Mouse (Mus musculus) MN1 (cell line): Measurements from ENCODE around the gene Hells.

Experiments used
- DNase-seq: peaks from one replicate; pipeline ENCODE4 v3.0.0-alpha.2; 2016; ENCODE audit warnings: low spot score

The Hells gene

DNA sequence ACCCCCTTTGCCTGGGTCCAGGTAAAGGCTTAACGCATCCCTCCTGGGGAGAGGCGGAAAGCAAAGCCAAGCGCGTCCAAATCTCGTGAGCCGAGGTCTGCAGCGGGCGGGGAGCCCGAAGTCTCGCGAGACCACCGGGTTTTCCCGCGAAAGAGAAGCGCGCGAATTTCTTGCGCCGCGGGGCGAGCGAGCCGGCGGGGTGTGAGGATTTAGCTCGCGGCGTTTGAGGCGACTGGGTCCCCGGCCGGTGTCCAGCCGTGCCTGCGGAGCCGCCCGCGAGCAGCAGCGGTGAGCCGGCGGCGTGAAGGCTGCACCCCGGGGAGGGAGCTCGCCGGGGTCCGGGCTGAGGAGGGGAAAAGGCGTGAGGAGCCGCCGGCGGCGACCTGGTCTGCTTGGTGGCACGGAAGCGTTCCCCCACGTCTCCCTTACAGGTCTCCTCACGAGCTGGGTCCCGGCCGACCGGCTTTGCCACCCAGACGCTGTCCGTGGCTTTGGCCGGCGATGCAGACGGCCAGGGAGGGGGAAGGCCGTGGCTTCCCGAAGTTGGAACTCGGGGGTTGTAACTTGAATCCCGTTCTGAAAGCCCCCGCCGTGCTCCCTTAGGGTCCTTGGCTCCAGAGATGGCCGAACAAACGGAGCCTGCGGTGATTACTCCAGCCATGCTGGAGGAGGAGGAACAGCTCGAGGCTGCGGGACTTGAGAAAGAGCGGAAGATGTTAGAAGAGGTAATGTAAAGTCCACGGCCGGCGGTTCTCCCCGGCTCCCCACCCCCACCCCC, at the start of gene Hells:
TSS of gene Hells (plus strand) at position 128 of the 778 bp plus-strand sequence.
- DNase-seq = peak; percentile 92

DNA sequence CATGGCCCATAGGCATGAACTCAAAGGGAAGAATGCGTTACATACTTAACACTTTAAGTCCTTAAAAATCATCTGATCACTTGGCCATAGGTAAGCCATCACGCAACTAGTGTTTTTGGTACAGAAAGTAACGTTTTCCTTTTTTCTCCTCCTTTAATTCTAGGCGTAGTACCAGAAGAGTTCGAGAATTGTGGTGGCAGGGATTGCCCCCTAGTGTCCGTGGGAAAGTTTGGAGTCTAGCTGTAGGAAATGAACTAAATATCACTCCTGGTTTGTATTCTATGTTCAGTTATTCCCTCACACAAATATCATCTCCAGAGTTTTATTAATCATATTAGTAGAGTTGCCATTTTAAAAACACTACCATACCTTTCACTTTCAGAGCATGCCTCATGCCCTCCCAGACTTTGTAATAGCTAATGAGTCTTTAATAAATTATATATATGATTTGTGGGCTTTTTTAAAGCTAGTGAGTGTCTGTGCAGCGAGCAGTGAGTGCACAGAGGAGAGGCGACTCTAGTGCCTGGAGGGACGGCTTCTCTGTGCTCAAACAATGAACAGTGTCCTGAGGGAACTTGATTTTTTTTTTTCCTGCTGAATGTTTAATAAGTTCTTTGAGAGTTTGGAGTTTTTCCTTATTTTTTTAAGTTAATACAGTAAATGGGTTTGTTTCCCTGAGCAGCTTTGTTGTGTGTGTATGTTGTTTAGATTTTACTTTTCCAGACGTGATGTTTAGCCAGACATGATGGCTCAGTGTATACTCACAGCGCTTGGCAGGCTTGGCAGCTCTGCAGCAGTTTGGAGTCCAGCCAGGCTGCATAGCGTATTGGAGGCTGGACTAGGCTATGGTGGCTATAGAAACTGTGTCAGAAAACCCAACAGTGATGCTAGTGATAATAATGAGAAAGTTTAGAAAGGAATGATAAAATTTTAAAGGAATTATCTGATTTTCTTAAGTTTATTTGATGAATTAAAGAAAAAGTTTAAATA, 29.3 kb upstream of the Hells start:
- peak; percentile 45 for DNase-seq

DNA sequence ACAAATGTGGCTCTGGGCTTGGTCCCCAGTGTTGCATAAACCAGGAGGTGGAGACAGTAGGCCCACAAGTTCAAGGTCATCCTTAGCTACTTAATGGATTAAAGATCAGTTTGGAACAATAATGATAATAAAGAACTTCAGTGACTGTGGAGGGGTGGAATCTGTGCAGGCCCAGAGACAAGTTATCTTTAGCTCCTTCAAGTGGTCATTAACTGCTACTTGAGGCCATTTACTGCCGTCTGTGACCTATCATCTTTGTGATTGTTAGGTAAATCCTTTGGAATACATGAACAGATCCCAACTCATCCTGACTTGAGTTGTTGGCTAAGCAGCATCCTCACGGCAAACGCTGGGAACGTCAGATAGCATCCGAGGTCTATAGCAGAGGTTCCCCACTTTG, 28.2 kb upstream of the Hells start:
- no peak for DNase-seq

DNA sequence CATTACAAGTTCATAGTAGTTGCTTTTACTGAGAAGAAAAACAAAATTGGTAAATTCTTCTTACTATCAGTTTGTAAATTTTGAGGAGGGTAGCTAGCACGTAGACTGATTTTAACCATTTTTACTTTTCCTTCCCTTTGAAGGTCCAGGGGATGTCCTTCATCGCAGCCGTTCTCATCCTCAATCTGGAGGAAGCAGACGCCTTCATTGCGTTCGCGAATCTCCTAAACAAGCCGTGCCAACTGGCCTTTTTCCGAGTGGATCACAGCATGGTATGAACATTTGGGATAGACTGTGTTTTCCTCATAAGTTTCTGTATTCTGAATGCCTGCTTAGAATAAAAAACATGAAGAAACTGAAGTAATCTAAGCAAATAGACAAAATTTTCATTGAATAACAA, 16.9 kb upstream of the Hells start:
- no peak for DNase-seq

DNA sequence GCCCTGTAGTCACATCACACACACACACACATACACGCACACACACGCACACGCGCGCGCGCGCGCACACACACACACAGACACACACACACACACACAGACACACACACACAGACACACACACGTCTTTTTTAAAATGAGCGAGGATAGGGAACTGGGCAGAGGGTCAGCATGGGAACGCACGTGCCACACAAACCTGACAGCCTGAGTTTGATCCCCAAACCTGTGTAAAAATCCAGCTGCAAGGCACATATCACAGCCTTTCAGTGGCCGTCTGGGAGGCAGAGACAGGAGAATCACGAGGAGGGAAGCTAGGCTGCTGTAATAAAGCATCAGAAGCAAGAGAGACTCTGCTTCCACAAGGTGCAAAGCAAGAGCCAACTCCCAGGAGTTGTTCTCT, 15.8 kb upstream of the Hells start:
- DNase-seq = no peak

DNA sequence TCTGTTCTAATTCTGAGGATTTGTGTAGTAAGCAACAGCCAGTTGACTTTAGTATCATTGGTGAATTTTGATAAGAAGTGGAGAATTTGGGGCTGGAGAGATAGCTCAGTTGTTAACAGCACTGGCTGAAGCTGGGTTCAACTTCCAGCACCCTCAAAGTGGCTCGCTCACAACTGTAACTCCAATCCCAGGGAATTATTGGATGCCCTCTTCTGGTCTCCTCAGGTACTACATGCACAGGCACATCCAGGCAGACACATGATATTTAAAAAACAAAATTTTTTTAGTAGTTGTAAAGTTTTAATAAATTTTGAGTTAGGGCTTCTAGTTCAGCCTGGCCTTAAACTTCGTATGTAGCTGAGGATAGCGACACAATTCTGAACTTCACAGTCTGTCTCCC, 15.0 kb upstream of the Hells start:
- no peak for DNase-seq

DNA sequence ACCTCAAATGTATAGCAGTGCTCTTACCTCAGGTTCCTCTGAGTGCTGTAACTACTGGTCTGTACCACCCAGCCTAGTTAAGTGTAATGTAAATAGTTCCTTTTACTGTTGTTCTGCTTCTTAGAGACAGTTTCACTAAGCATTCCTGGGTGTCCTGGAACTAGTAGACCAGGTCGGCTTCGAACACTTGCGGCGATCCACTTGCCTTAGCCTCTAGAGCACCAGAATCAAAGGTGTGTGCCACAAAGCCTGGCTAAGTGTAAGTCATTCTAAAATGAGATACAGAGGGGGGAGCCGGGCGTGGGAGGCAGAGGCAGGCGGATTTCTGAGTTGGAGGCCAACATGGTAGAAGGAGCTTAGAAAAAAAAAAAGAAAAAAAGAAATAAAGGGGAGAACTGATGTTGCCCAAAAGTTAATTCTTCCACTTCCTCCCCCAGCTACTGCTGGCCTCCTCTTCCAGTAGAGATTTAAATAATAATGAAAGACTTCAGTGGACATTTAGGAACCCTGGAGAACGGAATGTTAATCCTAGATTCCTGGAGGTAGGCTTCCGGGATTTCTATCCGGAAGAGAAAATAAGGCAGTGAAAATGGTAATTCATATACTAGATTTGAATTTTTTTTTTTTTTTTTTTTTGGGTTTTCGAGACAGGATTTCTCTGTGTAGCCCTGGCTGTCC, 2.1 kb upstream of the Hells start:
- DNase-seq = no peak

DNA sequence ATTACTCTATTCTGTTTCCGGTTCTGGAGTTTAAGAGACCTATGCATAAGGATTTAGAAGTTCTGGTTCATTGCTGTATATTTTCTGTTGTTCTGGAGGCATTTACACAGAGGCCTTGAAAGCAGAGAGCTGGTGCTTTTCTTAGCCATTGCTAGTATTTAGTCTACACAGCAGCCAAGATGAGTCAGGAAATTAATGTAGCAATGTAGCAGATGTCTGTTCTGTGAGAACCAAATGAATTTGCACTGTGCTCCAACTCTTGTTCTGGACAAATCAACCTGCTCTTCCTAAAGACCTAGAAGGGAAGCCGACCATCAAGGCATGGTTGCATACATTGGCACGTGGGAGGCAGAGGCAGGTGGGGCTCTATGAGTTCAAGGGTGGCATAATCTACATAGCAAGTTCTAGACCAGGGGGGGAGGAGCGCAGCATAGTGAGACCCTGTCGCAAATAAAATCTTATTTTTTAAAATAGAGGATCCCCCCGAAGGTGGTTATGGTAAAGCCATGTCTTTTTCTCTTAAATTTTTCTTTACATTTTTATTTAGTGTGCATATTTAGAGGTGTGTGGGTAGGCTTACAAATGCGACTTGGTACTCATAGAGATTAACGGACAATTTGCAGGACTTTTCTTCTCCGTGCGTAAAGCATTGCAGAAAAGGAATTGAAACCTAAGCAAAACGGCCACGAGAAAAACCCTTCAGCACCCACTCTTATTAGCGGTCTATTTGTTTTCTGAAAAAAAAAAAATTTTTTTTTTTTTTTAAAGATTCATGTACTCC, 1.1 kb upstream of the Hells start:
- DNase-seq = no peak

DNA sequence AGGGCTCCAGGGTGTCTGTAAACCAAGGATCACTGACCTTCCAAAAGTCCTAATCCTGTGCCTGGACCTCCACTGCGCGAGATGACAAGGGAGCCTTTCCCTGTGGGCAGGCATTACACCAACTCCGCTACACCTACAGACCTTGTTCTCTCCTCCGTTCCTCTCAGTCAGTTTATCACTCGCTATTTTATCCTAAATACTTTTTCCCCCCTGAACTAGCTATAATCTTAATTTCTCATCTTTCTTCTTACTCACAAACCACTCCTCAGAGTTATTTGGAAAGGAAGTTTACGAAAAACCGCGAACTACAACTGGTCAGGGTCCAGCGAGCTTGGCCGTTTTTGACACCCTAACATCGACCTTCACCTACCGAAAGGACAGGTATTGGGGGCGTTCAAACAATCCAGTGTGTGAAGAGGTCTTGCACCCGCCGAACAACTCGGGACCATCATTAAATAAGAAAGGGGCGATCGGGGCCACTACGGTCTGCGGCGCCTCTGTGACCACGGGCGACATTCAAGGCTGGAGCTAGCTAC, 395 bp upstream of the Hells start:
- DNase-seq = no peak

DNA sequence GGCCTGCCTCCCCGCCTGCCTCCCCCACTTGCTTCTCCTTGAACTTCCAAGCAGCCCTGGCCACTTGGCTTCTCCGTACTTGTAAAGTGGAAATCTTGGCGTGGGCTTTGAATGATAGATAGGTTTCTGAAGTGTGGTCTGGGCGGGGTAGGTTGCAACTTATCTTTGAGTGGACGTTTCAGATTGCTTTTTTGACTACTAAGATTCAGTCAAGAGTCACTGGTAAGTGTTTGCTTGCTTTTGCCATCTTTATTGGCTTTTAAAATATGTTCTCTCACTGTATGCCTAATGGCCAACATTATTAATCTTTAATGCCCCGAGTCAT, 813 bp downstream of the Hells start:
- DNase-seq = no peak

DNA sequence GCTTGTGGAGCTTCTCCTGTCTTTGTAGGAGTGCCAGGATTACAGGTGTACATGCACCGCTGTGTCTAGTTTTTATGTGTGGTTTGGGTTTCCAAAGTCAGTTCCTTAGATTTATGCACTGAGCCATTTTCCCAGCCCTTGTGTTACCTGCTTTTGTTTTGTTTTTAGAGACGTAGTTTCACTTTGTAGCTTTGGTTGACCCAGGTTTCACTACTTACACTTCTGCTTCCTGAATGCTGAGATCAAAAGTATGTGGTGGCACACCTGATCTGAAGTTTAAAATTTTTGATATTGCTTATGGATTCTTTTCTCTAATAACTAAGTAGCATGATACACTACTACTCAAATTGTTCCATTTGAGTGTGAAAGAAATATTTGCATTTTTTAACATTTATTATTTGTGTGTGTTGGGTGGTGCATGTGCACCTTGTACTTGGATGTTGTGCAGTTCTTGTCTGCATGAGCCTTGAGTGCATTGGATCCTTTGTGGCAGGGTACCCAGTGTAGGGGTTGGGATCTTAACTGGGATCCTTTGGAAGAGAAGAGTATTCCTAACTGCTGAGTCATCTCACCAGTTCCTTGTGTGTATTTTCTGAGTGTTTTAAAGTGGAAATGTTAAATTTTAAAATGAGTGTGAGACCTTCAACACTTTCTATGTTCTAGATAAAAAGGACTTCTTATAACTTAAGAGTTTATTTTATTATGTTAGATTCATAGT, 14.0 kb downstream of the Hells start:
- DNase-seq = no peak

DNA sequence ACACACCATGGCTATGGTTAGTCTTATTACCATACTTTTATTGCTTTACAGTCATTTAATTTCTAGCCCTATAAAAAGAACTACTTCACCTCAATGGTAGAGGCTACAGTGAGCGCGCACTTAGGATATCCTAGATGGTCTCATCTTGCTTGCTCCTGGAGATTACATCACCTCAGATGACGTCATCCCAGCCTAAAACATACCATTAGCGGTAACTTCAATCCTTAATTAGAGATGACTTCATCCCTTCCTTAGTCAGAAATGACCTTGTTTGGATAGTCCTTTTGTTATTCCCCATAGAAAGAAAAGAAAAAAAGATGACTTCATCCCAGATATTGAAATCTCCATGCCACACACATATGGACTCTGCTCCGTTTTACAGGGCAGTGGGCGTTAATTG, 40.0 kb downstream of the Hells start:
- peak; percentile 56 for DNase-seq

DNA sequence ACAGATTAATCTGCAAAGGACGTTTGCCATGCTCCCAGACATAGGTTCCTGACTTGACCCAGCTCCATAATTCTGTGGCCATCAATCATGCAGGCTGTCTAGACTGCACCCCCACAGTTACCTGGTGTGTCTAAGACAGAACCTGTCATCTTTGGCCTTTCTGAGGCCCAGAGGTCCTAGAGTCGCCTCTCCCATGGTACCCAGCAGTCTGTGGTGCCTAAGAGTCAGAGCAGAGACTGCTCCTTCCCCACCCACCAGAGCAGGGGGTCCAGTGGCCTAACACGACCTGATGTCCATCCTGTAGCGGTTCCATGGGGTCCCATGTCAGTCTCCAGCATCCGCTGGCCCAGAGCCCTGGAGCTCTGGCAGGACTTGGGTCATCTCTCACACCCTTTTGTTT, 41.9 kb downstream of the Hells start:
- no peak for DNase-seq

DNA sequence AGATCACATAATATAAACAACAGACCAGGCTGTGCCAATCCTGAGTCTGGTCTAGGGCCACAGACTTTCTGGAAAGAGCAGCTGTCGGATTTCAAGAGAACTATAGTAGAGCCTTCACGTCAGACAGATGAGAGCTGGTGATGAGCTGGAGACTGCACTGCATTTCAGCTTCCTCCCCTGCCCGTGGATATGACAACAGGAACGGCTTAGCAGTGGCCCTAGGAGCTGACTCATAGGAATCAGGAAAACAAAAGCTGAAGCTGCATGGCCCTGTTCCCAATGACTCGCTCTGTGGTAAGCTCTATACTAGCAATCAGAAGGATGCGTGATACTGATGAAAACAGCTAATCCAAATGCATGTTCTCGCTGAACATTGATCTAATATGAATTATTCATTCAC, 43.0 kb downstream of the Hells start:
- DNase-seq = peak; percentile 27

DNA sequence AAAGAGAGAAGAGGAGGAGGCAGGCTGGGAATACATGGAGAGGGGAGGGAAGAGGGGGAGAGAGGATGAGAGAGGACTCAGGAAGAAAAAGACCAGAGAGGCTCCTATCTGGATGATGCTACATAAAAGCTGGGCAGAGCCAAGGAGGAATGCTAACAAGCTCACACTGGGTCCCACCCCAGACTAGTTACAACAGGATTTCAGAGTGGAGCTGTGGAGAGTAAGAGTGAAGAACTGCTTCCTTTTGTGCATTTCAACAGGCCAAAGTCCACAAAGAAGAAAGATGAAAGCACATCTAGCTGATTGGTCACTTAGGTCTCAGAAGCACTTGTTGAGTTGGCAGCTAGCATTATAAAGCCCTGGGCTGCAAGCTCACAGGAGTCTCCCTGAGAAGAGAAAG, 45.6 kb downstream of the Hells start:
- DNase-seq = no peak

DNA sequence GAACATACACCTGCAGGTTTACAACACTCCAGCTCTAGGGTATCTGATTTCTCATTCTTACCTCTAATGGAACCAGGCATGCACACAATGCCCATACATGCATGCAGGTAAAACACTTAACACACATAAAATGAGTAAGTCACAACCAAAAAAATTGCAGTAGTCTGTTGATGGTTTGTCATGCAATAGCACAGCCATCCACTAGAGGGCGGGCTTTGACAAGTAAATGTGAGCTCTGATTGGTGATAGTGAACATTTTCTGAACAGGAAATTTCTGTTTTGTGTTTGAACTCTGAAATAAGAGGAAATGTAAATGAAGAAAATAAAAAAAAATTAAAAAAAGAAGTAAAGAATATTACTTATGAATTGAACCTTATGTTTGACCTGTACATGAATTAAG, 51.3 kb downstream of the Hells start:
- peak; percentile 54 for DNase-seq

DNA sequence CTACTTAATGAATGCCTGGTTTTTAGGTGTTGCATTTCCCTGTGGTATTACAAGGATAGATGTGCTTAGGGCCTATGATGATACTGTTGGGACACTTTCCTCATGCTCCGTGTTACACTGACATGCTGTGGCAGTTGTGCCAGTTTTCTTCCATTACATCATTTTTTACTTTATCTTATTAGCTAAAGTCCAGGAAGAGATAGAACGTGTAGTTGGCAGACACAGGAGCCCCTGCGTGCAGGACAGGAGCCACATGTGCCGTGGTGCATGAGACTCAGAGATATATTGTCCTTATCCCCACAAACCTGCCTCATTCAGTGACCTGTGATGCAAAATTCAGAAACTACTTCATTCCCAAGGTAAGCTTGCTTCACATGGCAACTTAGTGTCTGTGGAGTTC, 67.5 kb downstream of the Hells start:
- no peak for DNase-seq

DNA sequence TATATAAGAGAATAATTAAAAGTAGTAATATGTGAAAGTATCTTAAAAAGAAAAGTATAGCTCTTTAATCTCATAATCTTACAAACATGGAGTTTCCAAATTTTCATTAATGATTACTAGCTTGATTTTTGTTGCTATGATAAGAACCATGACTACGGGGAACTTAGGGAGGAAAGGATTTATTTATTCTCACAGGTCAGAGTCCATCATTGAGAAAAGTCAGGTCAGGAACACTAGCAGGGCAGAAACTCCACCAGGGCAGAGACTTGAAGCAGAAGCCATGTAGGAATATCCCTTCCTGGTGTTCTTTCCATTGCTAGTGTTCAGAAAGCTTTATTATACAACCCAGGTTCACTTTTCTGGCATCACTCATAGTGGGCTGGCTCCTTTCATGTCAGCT, 68.0 kb downstream of the Hells start:
- DNase-seq = no peak

DNA sequence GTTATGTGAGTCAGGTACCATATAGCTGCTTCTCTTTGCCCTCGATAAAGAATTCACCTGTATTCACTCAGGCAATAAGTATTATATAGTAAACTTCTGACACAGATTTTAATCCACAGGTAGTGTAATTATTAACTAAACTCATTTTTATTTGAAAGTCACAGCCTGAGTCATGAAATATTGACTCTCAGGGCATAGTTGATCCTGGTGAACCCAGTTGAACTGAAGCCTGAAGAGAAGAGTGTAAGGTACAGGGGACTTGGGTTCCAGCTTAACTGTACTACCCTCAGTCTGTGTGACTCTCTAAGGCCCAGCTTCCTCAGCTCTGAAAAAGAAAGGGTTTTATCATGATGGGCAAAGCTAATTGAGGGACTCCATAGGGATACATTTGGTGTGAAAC, 74.4 kb downstream of the Hells start:
- DNase-seq = no peak

DNA sequence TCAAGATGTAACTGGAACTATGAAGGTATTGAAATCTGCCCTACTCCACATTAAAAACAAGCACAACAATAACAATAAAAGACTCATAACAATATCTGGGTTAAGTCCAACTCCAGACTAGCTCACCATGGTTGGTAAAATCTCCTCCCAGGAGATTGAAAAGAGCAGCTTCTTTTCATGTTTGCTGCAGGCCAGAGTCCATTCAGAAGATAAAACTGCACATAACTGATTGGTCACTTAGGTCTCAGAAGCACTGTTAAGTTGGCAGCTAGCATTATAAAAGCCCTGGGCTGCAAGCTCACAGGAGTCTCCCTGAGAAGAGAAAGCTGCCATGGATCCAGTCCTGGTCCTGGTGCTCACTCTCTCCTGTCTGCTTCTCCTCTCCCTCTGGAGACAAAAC, 76.0 kb downstream of the Hells start, which contains the start of gene Cyp2c55:
TSS of gene Cyp2c55 (plus strand) at position 305 of the 400 bp plus-strand sequence.
- DNase-seq = no peak
